Mouse (Mus musculus) myocyte (in vitro differentiated cells): ENCODE measurements around the gene Akap13.

Source experiments
- POLR2A ChIP-seq: IDR thresholded peaks from one replicate; pipeline ENCODE4 v1.6.1; 2011; ENCODE audit warnings: low read depth, mild to moderate bottlenecking, control low read depth, moderate library complexity; ENCODE audit not compliant: insufficient read length
- TCF3 ChIP-seq: IDR thresholded peaks from one replicate; pipeline ENCODE4 v1.6.1; 2011; ENCODE audit warnings: low read depth, control low read depth; ENCODE audit not compliant: insufficient read length
- USF1 ChIP-seq: IDR thresholded peaks from one replicate; pipeline ENCODE4 v1.6.1; 2011; ENCODE audit warnings: low read depth, mild to moderate bottlenecking, control low read depth, moderate library complexity

- no peak for TF ChIP-seq TCF3
- TF ChIP-seq USF1, result no peak
- no peak for TF ChIP-seq POLR2A
Measured at GRCm38 (mm10) chr7:75473294-75473693, 18.0 kb downstream of the Akap13 start.
